Mouse (Mus musculus): Measurements from ENCODE around the gene Gm19402. TPM values are rescaled to one million over a fixed set of nuclear protein-coding genes. Genes with fewer than 3 reads are reported as not detected.
"Not testable (repeated sequence)": the region's sequence is repeated elsewhere in the genome, so short reads cannot be mapped to it uniquely, and the experiment has no call there.

The Gm19402 gene
- total and polyA plus RNA-seq, 3 experiments = not detected

DNA sequence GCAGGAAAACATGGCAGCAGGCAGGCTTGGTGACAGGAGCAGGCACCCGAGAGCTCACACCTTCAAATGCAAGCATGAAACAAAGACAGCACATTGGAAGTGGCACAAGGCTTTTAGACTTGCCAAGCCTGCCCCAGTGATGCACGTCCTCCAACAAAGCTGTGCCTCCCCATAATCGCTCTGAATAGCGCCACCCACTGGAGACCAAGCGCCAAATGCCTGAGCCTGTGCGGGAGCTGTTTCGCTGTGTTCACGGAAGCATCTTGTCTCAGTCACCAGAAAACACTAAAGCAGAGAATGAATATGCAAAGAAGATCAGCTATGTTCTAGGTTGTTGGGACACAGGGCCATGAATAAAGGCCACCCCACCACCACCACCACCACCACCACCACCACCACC lies 34.3 kb upstream of the Gm19402 start:
- Histone ChIP-seq H3K36me3 (ENCODE audit: control insufficient read depth in 1 of 2, insufficient read depth in 2 of 2, low read length in 2 of 2) (no peaks in the 10 kb centered on the region), H3K4me1 (ENCODE audit: control insufficient read depth in 1 of 2, insufficient read depth in 2 of 2, low read length in 2 of 2) (no peaks in the 10 kb centered on the region), H3K27ac (ENCODE audit: control insufficient read depth, low read depth, low read length) (no peak overlapping the region), H3K79me2 (ENCODE audit: control insufficient read depth, insufficient read depth, low read length, poor library complexity) (no peaks in the 10 kb centered on the region), H3K9me3 (replicated peaks; ENCODE audit: insufficient read depth, low read length) (no peaks in the 10 kb centered on the region), H3K4me3 (ENCODE audit: control insufficient read depth in 1 of 2, insufficient read depth in 1 of 2, low read depth in 2 of 2, low read length in 2 of 2) (no peak overlapping the region), H3K27me3 (ENCODE audit: control insufficient read depth in 1 of 2, insufficient read depth in 2 of 2, low read length in 2 of 2) (no peaks in the 10 kb centered on the region), H3K9ac (ENCODE audit: control insufficient read depth, low read depth, low read length, poor library complexity, severe bottlenecking) (no peak overlapping the region)
- TF ChIP-seq ELF1 (IDR thresholded peaks at IDR 0.05; ENCODE audit: low read depth, low read length) (no peak), ZMIZ1 (IDR thresholded peaks at IDR 0.05; ENCODE audit: low read depth, low read length) (no peak), CHD1 (IDR thresholded peaks at IDR 0.05; ENCODE audit: low read depth, low read length) (no peak), SMC3 (IDR thresholded peaks at IDR 0.05; ENCODE audit: low read depth, low read length) (peak; percentile 34), ZC3H11A (IDR thresholded peaks at IDR 0.05; ENCODE audit: low read depth, low read length) (no peak), UBTF (IDR thresholded peaks at IDR 0.05; ENCODE audit: borderline replicate concordance, insufficient read depth, low read depth, low read length) (no peak), TCF12 (IDR thresholded peaks at IDR 0.05; ENCODE audit: low read depth, low read length) (no peak), POLR2AphosphoS5 (IDR thresholded peaks at IDR 0.05; ENCODE audit: borderline replicate concordance, low read depth, low read length) (no peak), BHLHE40 (IDR thresholded peaks at IDR 0.05; ENCODE audit: borderline replicate concordance, low read depth, low read length) (no peak), NRF1 (IDR thresholded peaks at IDR 0.05; ENCODE audit: insufficient read depth, low read depth, low read length, poor library complexity, severe bottlenecking) (no peak), MEF2A (IDR thresholded peaks at IDR 0.05; ENCODE audit: extremely low read depth, insufficient replicate concordance, low read depth, low read length, poor library complexity, severe bottlenecking) (no peak), MYC (IDR thresholded peaks at IDR 0.05; ENCODE audit: low read depth, low read length) (no peak), MYB (IDR thresholded peaks at IDR 0.05; ENCODE audit: low read depth, low read length) (no peak), CTCF (IDR thresholded peaks at IDR 0.05 in 2 of 3, conservative IDR thresholded peaks at IDR 0.05 in 1 of 3; ENCODE audit: control insufficient read depth in 1 of 3, insufficient read depth in 1 of 3, low read depth in 2 of 3, low read length in 3 of 3, poor library complexity in 1 of 3, severe bottlenecking in 1 of 3) (peak; percentile 42 to 56 (median 42)), USF2 (IDR thresholded peaks at IDR 0.05; ENCODE audit: borderline replicate concordance in 1 of 2, insufficient read depth in 1 of 2, low read depth in 1 of 2, low read length in 2 of 2) (no peak), MXI1 (IDR thresholded peaks at IDR 0.05; ENCODE audit: low read depth, low read length) (no peak), RAD21 (IDR thresholded peaks at IDR 0.05; ENCODE audit: low read depth, low read length) (peak; percentile 11), GABPA (IDR thresholded peaks at IDR 0.05; ENCODE audit: low read depth, low read length) (no peak)
- DNase-seq (ENCODE audit: low read depth, low spot score) = peak; percentile 21

DNA sequence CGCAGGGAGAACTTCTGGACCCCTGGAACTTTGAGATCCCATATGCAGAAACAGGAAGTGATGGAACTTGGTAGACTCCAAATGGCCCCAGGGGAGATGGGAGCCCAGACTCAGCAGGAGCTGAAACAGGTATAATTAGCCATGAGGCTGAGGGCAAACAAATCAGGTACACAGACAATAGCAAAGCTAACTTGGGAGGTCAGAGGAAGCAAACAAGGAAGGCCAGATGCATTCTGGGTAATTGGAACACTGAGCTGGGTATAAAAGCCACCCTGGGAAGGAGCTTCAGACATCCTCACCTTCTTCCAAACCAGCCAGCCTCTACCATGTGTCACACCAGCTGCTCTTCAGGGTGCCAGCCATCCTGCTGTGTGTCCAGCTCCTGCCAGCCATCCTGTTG lies 29.7 kb upstream of the Gm19402 start, which contains the start of gene Krtap12-1:
Gene Krtap12-1 (plus strand): TSS at position 301 of the 400 bp plus-strand sequence.
- not testable (repeated sequence) for H3K36me3 ChIP-seq (ENCODE audit: control insufficient read depth in 1 of 2, insufficient read depth in 2 of 2, low read length in 2 of 2); H3K79me2 ChIP-seq (ENCODE audit: control insufficient read depth, insufficient read depth, low read length, poor library complexity); H3K4me3 ChIP-seq (ENCODE audit: control insufficient read depth in 1 of 2, insufficient read depth in 1 of 2, low read depth in 2 of 2, low read length in 2 of 2); H3K4me1 ChIP-seq (ENCODE audit: control insufficient read depth in 1 of 2, insufficient read depth in 2 of 2, low read length in 2 of 2); H3K27me3 ChIP-seq (ENCODE audit: control insufficient read depth in 1 of 2, insufficient read depth in 2 of 2, low read length in 2 of 2); DNase-seq (ENCODE audit: low read depth, low spot score); H3K27ac ChIP-seq (ENCODE audit: control insufficient read depth, low read depth, low read length); H3K9me3 ChIP-seq (replicated peaks; ENCODE audit: insufficient read depth, low read length); H3K9ac ChIP-seq (ENCODE audit: control insufficient read depth, low read depth, low read length, poor library complexity, severe bottlenecking)

All from MEL (cell line).